Mouse (Mus musculus) midbrain, embryonic 11.5 days (tissue): Measurements from ENCODE around the gene Selenon. TPM values are rescaled to one million over a fixed set of nuclear protein-coding genes. Genes with fewer than 3 reads are reported as not detected.

Experiments
- ATAC-seq: fragments of 200-750 bp; cut with Nextera tagmentation; 2 replicates; pipeline ENCODE4 v1.8.0; 2017; ENCODE audit warnings: moderate TSS enrichment, moderate library complexity; ENCODE audit not compliant: low FRiP score
- DNase-seq: peaks from one replicate; pipeline ENCODE4 v3.0.0; 2015; ENCODE audit warnings: low spot score; ENCODE audit errors: missing footprints
- H3K27ac ChIP-seq: fragments of 300-500 bp; sonication (generic); 2 replicates; pipeline ENCODE4 v1.5.1; 2014; ENCODE audit warnings: low read depth, low read length
- H3K27me3 ChIP-seq: fragments of 300-500 bp; sonication (generic); 2 replicates; pipeline ENCODE4 v1.6.1; 2014; ENCODE audit warnings: mild to moderate bottlenecking, low read length, moderate library complexity, mixed read lengths; ENCODE audit not compliant: control insufficient read depth, insufficient read depth
- H3K36me3 ChIP-seq: fragments of 300-500 bp; sonication (generic); 2 replicates; pipeline ENCODE4 v1.6.1; 2014; ENCODE audit warnings: mild to moderate bottlenecking, low read length, moderate library complexity, mixed read lengths; ENCODE audit not compliant: control insufficient read depth, insufficient read depth
- H3K4me1 ChIP-seq: fragments of 300-500 bp; sonication (generic); 2 replicates; pipeline ENCODE4 v1.6.1; 2014; ENCODE audit warnings: low read length; ENCODE audit not compliant: control insufficient read depth, insufficient read depth
- H3K4me2 ChIP-seq: fragments of 300-500 bp; sonication (generic); 2 replicates; pipeline ENCODE4 v1.6.1; 2014; ENCODE audit warnings: mild to moderate bottlenecking, moderate library complexity
- H3K4me3 ChIP-seq: fragments of 300-500 bp; sonication (generic); 2 replicates; pipeline ENCODE4 v1.5.1; 2014; ENCODE audit warnings: low read depth, low read length
- H3K9ac ChIP-seq: fragments of 300-500 bp; sonication (generic); 2 replicates; pipeline ENCODE4 v1.6.1; 2014; ENCODE audit warnings: low read length
- H3K9me3 ChIP-seq: fragments of 300-500 bp; sonication (generic); 2 replicates; pipeline ENCODE4 v1.6.1; 2016; ENCODE audit warnings: low read length; ENCODE audit not compliant: control insufficient read depth
- whole genome bisulfite sequencing: fragments of 180-500 bp; shearing (Covaris S2); extraction: QIAGEN DNeasy Blood & Tissue Kit; methylation state at CpG from one replicate; pipeline ENCODE4 v1.1.7; 2014; 5-methylcytosine and 5-hydroxymethylcytosine counted together
- polyA plus RNA-seq: library from polyadenylated mRNA; unstranded; fragments of >200 nt; fragmentation: Nextera tagmentation; extraction: Ambion mirVana; gene quantifications from 2 replicates; pipeline ENCODE4 v1.2.1, GENCODE M21; 2014

Selenon gene
- polyA plus RNA-seq, 1 experiment from 2014 or later = 24.6 TPM

DNA sequence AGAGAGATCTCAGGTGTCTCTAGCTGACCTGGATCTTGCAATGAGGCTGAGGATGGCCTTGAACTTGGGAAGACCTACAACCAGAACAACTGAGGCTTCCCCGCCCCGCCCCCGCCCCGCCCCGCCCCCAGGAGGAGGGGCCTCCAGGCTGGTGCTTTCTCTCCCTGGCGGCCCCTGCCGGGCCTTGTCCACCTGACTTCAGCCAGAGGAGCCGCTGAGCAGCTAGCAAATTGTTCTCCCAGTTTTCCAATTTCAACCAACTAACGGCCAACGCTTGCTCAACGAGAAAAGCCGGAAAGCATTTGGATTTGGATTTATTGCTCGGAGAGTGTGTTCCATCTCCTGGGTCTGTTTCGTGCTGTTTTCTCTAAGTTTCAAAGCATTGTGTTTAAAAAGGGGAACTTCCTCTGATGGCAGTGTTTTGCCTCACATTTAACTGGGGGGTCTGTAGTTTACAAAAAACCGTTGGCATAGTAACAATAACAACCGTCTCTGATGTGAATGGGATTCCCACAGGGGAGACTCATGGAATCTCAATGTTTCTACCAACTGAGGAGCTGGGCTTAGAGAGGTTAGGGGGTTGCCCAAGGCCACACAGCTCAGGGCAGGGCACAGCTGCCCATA, 5.8 kb upstream of the Selenon start:
- Histone ChIP-seq H3K4me3 (no peak overlapping the region), H3K27me3 (no peaks in the 10 kb centered on the region), H3K27ac (no peak overlapping the region), H3K4me1 (peaks cover 6% of the 10 kb centered on the region), H3K9ac (peak overlapping the region; percentile 24; the same call in 1 of the 2 replicates), H3K9me3 (no peaks in the 10 kb centered on the region), H3K36me3 (no peaks in the 10 kb centered on the region), H3K4me2 (no peak overlapping the region)
- ATAC-seq (no peak), DNase-seq (peak; percentile 89)
- WGBS = 14% methylated on average over 15 of the region's 16 CpGs

DNA sequence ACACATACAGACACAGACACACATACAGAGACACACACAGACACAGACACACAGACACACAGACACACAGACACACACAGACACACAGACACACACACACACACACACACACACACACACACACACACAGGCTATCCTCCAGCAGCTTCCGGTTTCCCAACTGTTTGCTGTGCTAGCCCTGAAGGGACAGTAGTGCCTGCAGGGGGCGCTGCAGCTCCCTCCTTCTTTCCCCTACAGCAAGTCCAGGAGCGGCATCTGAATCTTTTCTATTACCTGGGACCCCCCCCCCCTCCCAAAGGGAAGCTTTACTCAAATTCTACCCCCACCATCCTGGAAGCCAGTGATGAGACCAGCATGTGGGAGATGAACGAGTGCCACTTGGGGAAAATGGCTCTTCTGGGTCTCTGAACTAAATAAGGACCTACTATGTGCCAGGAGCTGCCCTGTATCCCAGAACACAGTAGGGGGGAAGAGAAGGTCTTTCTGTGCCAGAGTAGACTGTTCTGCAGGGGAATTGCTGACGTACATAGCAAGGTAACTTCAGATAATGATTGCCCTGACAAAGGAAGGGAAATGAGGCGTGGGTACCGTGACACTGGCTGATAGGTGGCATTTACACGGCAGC, 4.1 kb upstream of the Selenon start:
- no peaks in the 10 kb centered on the region for H3K27me3 ChIP-seq
- no peak overlapping the region for H3K9ac ChIP-seq
- no peak for DNase-seq
- no peak overlapping the region for H3K4me2 ChIP-seq
- no peak for ATAC-seq
- H3K4me3 ChIP-seq = no peak overlapping the region
- H3K27ac ChIP-seq = no peak overlapping the region
- H3K4me1 ChIP-seq = peaks cover 13% of the 10 kb centered on the region
- WGBS = 71% methylated on average over 8 of the region's 8 CpGs
- no peaks in the 10 kb centered on the region for H3K36me3 ChIP-seq
- no peaks in the 10 kb centered on the region for H3K9me3 ChIP-seq

DNA sequence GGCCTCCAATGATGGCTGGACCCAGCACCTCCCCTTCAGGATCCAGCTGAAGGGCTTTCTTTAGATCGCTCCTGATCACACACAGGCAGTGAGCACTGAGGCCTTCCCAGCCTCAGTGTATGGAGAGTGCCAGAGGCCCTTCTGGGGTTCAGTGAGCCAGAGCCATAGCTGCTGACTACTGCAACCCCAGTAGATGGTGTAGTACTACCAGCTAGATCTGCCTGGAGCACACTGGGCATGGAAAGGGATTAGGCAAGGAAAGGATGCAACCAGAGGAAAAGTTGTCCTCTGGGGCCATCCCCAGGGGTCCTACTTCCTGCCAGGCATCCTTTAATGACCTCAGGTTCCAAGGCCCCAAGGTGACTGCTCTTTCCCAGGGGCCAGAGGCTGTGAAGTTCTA, 1.7 kb upstream of the Selenon start:
- ATAC-seq (no peak), DNase-seq (no peak)
- H3K4me2 ChIP-seq = no peak overlapping the region
- no peak overlapping the region for H3K9ac ChIP-seq
- WGBS = 83% methylated on average over 1 of the region's 1 CpGs
- peaks cover 9% of the 10 kb centered on the region for H3K36me3 ChIP-seq
- peaks cover 18% of the 10 kb centered on the region for H3K4me1 ChIP-seq
- H3K27ac ChIP-seq = no peak overlapping the region
- H3K9me3 ChIP-seq = peaks cover 6% of the 10 kb centered on the region; the same call in 1 of the 2 replicates
- H3K4me3 ChIP-seq = no peak overlapping the region
- H3K27me3 ChIP-seq = no peaks in the 10 kb centered on the region

DNA sequence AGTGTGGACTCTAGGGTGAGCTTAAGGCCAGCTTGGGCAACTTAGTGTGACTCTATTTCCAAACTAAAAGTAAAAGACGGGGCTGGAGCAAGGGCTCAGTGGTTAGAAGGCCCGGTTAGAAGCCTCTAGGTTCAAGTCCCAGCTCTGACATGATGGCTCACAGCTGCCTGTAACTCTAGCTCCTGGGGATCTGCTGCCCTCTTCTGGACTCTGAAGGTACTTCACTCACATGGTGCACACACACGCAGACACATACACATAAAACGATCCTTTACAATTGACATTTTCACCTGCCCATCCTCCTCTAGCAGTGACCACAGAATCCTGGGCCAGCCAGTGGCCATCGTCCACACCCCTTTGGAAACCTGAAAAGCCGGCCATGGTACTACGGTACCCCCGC, 2.1 kb downstream of the Selenon start:
- ATAC-seq (no peak), DNase-seq (no peak)
- Histone ChIP-seq H3K4me1 (peaks cover 12% of the 10 kb centered on the region), H3K27ac (no peak overlapping the region), H3K36me3 (peaks cover 9% of the 10 kb centered on the region), H3K9me3 (peaks cover 6% of the 10 kb centered on the region; the same call in 1 of the 2 replicates), H3K4me2 (no peak overlapping the region), H3K27me3 (no peaks in the 10 kb centered on the region), H3K9ac (no peak overlapping the region), H3K4me3 (no peak overlapping the region)
- over 99% methylated on average over 8 of the region's 8 CpGs for WGBS

DNA sequence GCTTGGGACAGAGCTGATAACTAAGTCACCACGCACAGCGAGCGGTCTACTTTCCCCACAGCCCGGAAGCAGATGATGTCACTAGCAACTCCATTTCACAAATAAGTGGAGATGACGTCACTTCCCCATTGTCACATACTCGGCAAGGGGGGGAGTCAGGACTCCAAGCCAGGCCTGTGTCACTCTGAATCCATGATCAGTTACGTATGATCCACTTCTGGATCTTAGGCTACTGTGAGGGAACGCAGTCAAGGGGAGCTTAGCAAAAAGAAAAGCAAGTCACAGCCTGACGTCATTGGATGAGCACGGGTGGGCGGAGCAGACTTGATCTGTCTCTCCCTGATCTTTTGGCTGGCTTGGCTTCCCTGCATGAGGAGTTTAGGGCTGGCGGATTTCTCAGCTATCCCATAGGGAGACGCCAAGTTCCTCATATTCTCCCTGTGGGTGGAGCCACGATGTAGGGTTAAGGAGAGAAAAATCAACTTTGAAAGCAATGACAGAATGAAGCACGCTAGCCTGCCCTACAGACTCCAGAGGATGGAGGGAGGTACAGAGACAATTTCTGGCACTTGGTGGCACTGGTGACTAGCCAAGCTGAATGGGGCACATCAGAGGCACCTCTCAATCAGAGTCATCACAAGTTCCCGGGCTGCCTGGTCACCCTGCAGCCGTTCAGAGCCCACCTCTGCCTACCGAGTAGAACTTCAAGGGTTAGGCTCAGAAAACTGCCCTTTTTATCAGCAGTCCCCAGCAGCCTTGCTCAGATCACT, 3.6 kb downstream of the Selenon start:
- Histone ChIP-seq H3K4me2 (no peak overlapping the region), H3K9me3 (peaks cover 6% of the 10 kb centered on the region; the same call in 1 of the 2 replicates), H3K4me1 (peaks cover 12% of the 10 kb centered on the region), H3K27ac (no peak overlapping the region), H3K27me3 (no peaks in the 10 kb centered on the region), H3K4me3 (no peak overlapping the region), H3K9ac (no peak overlapping the region), H3K36me3 (peaks cover 16% of the 10 kb centered on the region)
- ATAC-seq (no peak), DNase-seq (no peak)
- 71% methylated on average over 18 of the region's 18 CpGs for WGBS

DNA sequence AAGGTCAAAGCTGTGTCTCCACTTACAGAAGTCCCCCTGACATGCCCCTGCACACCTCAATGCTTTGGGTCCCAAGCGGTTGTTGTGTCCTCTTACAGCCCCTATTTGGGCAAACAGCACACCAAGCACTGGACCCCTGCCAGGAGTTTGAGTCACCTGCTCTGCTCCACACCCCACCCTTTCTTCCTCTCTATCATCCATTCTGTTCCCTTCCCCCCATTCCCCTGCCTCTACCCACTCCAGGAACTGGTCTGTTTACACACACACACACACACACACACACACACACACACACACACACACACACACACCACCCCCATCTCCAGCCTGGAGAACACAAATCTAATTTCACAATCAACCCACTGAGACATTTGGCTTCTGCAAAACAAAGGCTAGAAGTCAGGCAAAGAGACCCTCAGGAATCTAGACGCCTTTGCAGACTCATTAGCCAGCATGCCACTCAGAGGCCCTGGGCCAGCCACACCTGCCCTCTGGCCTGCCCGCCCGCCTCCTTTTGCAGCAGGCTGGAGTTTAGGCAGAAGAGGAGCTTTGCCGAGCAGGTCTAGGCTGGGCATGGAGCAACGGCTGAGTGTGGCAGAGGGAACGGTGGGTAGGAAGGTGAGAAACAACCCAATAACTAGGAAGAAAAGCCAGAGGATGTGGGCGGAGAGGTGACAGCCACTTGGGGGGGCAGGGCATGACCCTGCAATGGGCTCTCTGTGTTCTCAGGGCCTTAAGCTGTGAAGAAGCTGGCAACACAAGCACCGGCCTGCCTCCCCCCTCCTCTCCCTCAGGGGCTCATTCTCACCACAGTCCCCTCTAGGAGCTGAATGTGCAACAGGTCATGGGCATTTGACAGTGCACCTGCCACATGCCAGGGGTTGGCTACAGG, 4.9 kb downstream of the Selenon start:
- no peak overlapping the region for H3K4me3 ChIP-seq
- no peak overlapping the region for H3K27ac ChIP-seq
- H3K4me1 ChIP-seq = peaks cover 10% of the 10 kb centered on the region; the same call in 1 of the 2 replicates
- 73% methylated on average over 9 of the region's 9 CpGs for WGBS
- H3K9me3 ChIP-seq = peaks cover 6% of the 10 kb centered on the region; the same call in 1 of the 2 replicates
- ATAC-seq (no peak), DNase-seq (no peak)
- no peaks in the 10 kb centered on the region for H3K27me3 ChIP-seq
- no peak overlapping the region for H3K4me2 ChIP-seq
- peaks cover 19% of the 10 kb centered on the region for H3K36me3 ChIP-seq
- H3K9ac ChIP-seq = no peak overlapping the region

DNA sequence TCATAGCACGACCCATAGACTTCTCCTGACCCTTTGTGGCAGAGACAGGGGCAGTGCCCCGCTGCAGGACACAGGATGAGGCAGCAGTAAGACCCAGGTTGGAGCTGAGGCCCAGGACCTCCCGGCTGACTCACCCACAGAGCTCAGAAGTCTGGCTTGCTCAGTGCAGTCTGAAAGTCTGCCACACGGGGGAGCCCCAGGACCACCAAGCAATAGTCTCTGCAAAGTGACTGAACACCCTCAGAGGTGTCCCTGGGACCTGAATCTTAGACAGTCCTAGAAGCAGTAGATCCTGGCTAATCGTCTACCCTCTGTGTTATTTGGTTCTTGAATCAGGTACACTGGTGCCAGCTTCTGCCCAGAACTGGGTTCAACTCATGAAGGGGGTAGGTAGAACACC, 8.7 kb downstream of the Selenon start:
- Histone ChIP-seq H3K4me1 (no peaks in the 10 kb centered on the region), H3K27ac (no peak overlapping the region), H3K4me3 (no peak overlapping the region), H3K36me3 (peaks cover 13% of the 10 kb centered on the region), H3K9ac (no peak overlapping the region), H3K9me3 (no peaks in the 10 kb centered on the region), H3K27me3 (no peaks in the 10 kb centered on the region), H3K4me2 (no peak overlapping the region)
- peak; percentile 65 for ATAC-seq
- peak; percentile 100 for DNase-seq
- 15% methylated on average over 5 of the region's 5 CpGs for WGBS

DNA sequence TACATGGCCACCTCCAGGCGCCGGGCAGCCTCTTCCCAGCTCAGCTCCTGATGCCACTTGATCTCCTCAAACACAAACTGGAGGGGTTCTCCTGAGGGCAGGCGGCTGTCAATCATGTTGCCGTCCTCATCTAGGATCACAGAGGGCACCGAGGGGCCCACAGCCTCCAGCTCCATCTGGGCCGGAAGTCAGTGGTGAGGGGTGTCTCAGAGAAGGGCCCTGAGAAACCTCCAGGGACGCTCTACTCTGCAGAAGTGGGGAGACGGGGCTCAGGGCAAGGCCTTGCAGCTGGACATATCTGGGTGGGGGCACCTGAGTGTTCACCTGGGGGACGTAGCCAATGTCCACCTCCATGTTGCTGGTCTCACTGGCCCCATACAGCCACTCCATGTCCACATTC, 9.2 kb downstream of the Selenon start:
- 88% methylated on average over 9 of the region's 9 CpGs for WGBS
- Histone ChIP-seq H3K4me3 (no peak overlapping the region), H3K27me3 (no peaks in the 10 kb centered on the region), H3K9ac (no peak overlapping the region), H3K27ac (no peak overlapping the region), H3K9me3 (no peaks in the 10 kb centered on the region), H3K36me3 (peaks cover 13% of the 10 kb centered on the region), H3K4me1 (no peaks in the 10 kb centered on the region), H3K4me2 (no peak overlapping the region)
- DNase-seq = no peak
- ATAC-seq = peak; percentile 30; the same call in 1 of the 2 replicates
